Mouse (Mus musculus) olfactory bulb, adult 2 months (tissue): ENCODE results near the gene Cyth4.

Experiments
- CTCF ChIP-seq: fragments of 200-500 bp; IDR thresholded peaks from 2 replicates; pipeline ENCODE4 v1.5.1; 2012; ENCODE audit warnings: low read depth, mild to moderate bottlenecking, low read length, moderate library complexity; ENCODE audit not compliant: insufficient read depth
- POLR2A ChIP-seq: fragments of 200-500 bp; IDR thresholded peaks from 2 replicates; pipeline ENCODE4 v1.6.1; 2012; ENCODE audit warnings: mild to moderate bottlenecking, low read depth, low read length, moderate library complexity; ENCODE audit not compliant: insufficient read depth

GRCm38 (mm10) chr15:78670341-78670740, 73.5 kb downstream of the Cyth4 start:
- TF ChIP-seq CTCF: no peak
- TF ChIP-seq POLR2A: no peak
